Mouse (Mus musculus) brain, adult 10 weeks (tissue): ENCODE data around the gene Gtf2ird1. TPM values are rescaled to one million over a fixed set of nuclear protein-coding genes. Genes with fewer than 3 reads are reported as not detected.

ENCODE experiments used
- polyA plus RNA-seq: library from polyadenylated mRNA; stranded (reverse); fragments of 350-450 nt; fragmentation: Illumina TruSeq; extraction: RNeasy Lipid Tissue Mini Kit (QIAGEN cat#74804); gene quantifications from one replicate; pipeline ENCODE4 v1.2.3, GENCODE M21; 2015; ENCODE audit warnings: low read depth, low replicate concordance

Gene Gtf2ird1
- 28.8 TPM for polyA plus RNA-seq

GRCm38 (mm10) chr5:134456503-134456962 is at the start of gene Gtf2ird1:
Gtf2ird1 (minus strand) TSS chr5:134456716.

GRCm38 (mm10) chr5:134314688-134315622 is 141.6 kb downstream of the Gtf2ird1 start, which contains the start of gene Gtf2i:
Gtf2i (minus strand) TSS chr5:134314760.

Other genes with a start within 250 kb of the Gtf2ird1 start
- gene Ncf1, start 227.1 kb downstream of the Gtf2ird1 start, polyA plus RNA-seq: 5.8 TPM
- 132 TPM for gene Gtf2i, start 142.0 kb downstream of the Gtf2ird1 start, polyA plus RNA-seq
- 68.6 TPM for gene Clip2, start 95.7 kb upstream of the Gtf2ird1 start, polyA plus RNA-seq
- gene Syna, start 103.5 kb upstream of the Gtf2ird1 start, polyA plus RNA-seq: 0.80 TPM
- 78.1 TPM for gene Rfc2, start 124.7 kb upstream of the Gtf2ird1 start, polyA plus RNA-seq
- gene Lat2, start 158.3 kb upstream of the Gtf2ird1 start, polyA plus RNA-seq: 3.5 TPM
- 325 TPM for gene Eif4h, start 182.8 kb upstream of the Gtf2ird1 start, polyA plus RNA-seq
- gene Limk1, start 231.9 kb upstream of the Gtf2ird1 start, polyA plus RNA-seq: 52.4 TPM